12 mouse cellular contexts compared by ENCODE assay signal in genomic region chr9:88380076-88380475, GRCm38 (mm10). TPM values are rescaled to one million over a fixed set of nuclear protein-coding genes. Genes with fewer than 3 reads are reported as not detected.
DNase-seq lines count a peak whose midpoint lies in the region; ATAC-seq and TF ChIP-seq lines count a peak whose summit lies in the region.
"Had no signal": no experiment of that assay in that cellular context is flagged by ENCODE, and none has a peak within 500 bp of the region (broad histone marks: within the 10 kb centered on the region; RNA-seq: fewer than 3 reads in every experiment).

No protein-coding gene starts in this region.

- no peak overlapping the region for H3K4me3 ChIP-seq in C2C12 (ENCODE audit: insufficient read depth, poor library complexity, severe bottlenecking)
- H3K4me3 ChIP-seq in MEL (ENCODE audit: control insufficient read depth in 1 of 2, insufficient read depth in 1 of 2, low read depth in 2 of 2, low read length in 2 of 2): no peak overlapping the region; a peak in 1 of 4 replicates
- no peak overlapping the region for H3K4me3 ChIP-seq in hindbrain, postnatal 0 days (ENCODE audit: low read length)
- no peak overlapping the region for H3K4me3 ChIP-seq in hindbrain, embryonic 14.5 days (replicated peaks; ENCODE audit: low read length)

- H3K36me3 ChIP-seq in C2C12 (ENCODE audit: control insufficient read depth, insufficient read depth): peaks cover 28% of the 10 kb centered on the region
- peaks cover 4 to 24% of the 10 kb centered on the region in 2 experiments for H3K36me3 ChIP-seq in MEL (ENCODE audit: control insufficient read depth in 1 of 2, insufficient read depth in 2 of 2, low read length in 2 of 2)
- H3K36me3 ChIP-seq in hindbrain, postnatal 0 days (ENCODE audit: insufficient read depth, low read length): peaks cover 23% of the 10 kb centered on the region
- peaks cover 68% of the 10 kb centered on the region for H3K36me3 ChIP-seq in hindbrain, embryonic 14.5 days (replicated peaks; ENCODE audit: control insufficient read depth, insufficient read depth)

- ATAC-seq in inflammation-experienced regulatory T-cells, adult 6 months: peak; percentile 96
- peak; percentile 55; the same call in 1 of the 2 replicates for ATAC-seq in neutrophil, adult 5-6 weeks (ENCODE audit: extremely low read depth, insufficient number of reproducible peaks, low FRiP score, poor library complexity, severe bottlenecking)
- no peak for ATAC-seq in hindbrain, postnatal 0 days
- ATAC-seq in hindbrain, embryonic 14.5 days (ENCODE audit: low FRiP score): no peak
- ATAC-seq: lung, postnatal 0 days had no signal

- H3K79me2 ChIP-seq in C2C12 (ENCODE audit: control insufficient read depth, insufficient read depth): no peaks in the 10 kb centered on the region
- H3K79me2 ChIP-seq in MEL (ENCODE audit: control insufficient read depth, insufficient read depth, low read length, poor library complexity): no peaks in the 10 kb centered on the region

- no peak overlapping the region for H3ac ChIP-seq in C2C12 (ENCODE audit: control insufficient read depth, insufficient read length, low read depth)

- peak overlapping the region; percentile 68 for H3K27ac ChIP-seq in MEL (ENCODE audit: control insufficient read depth, low read depth, low read length)
- H3K27ac ChIP-seq in hindbrain, postnatal 0 days: no peak overlapping the region
- no peak overlapping the region for H3K27ac ChIP-seq in hindbrain, embryonic 14.5 days

- no peaks in the 10 kb centered on the region for H3K79me3 ChIP-seq in C2C12 (ENCODE audit: low read depth)

- TF ChIP-seq EP300 in MEL (IDR thresholded peaks at IDR 0.05; ENCODE audit: low read depth in 1 of 2, low read length in 2 of 2): peak; percentile 96

- 82% methylated on average over 7 of the region's 7 CpGs for WGBS in hindbrain, postnatal 0 days
- WGBS in hindbrain, embryonic 14.5 days: 83% methylated on average over 7 of the region's 7 CpGs

- peak; percentile 93 for DNase-seq in MEL (ENCODE audit: low read depth, low spot score)
- DNase-seq in hindbrain, postnatal 0 days (ENCODE audit: low spot score): no peak
- no peak for DNase-seq in cerebellum, postnatal 10 days
- DNase-seq in adrenal gland, postnatal 14 days: no peak
- no peak for DNase-seq in hindbrain, embryonic 14.5 days (ENCODE audit: low spot score)
- DNase-seq: gastrocnemius, postnatal 14 days; kidney, adult 18-20 months; left cerebral cortex, postnatal 4 days had no signal

- H3K27me3 ChIP-seq in C2C12 (ENCODE audit: control insufficient read depth, insufficient read depth, insufficient read length) (no peaks in the 10 kb centered on the region), MEL (ENCODE audit: control insufficient read depth in 1 of 2, insufficient read depth in 2 of 2, low read length in 2 of 2) (no peaks in the 10 kb centered on the region)
- no peaks in the 10 kb centered on the region for H3K27me3 ChIP-seq in hindbrain, postnatal 0 days (ENCODE audit: insufficient read depth, low read length)
- no peaks in the 10 kb centered on the region for H3K27me3 ChIP-seq in hindbrain, embryonic 14.5 days (ENCODE audit: control insufficient read depth, insufficient read depth, low read length)

- no peak overlapping the region for H3K9ac ChIP-seq in MEL (ENCODE audit: control insufficient read depth, low read depth, low read length, poor library complexity, severe bottlenecking)
- no peak overlapping the region for H3K9ac ChIP-seq in hindbrain, postnatal 0 days (replicated peaks; ENCODE audit: low read length)
- H3K9ac ChIP-seq in hindbrain, embryonic 14.5 days: no peak overlapping the region

- no peaks in the 10 kb centered on the region for H3K9me3 ChIP-seq in MEL (replicated peaks; ENCODE audit: insufficient read depth, low read length)
- H3K9me3 ChIP-seq in hindbrain, postnatal 0 days (ENCODE audit: low read length): no peaks in the 10 kb centered on the region
- no peaks in the 10 kb centered on the region for H3K9me3 ChIP-seq in hindbrain, embryonic 14.5 days (ENCODE audit: control insufficient read depth, low read length)

- TF ChIP-seq RAD21 in MEL (IDR thresholded peaks at IDR 0.05; ENCODE audit: low read depth, low read length): no peak

- TF ChIP-seq POLR2A in MEL (IDR thresholded peaks at IDR 0.05; ENCODE audit: control insufficient read depth in 1 of 2, insufficient read depth in 1 of 2, low read depth in 1 of 2, low read length in 2 of 2, poor library complexity in 1 of 2): peak in 1 of 2 experiments; percentile 40; a peak in 2 of 4 replicates

- TF ChIP-seq CTCF in C2C12 (IDR thresholded peaks at IDR 0.05; ENCODE audit: control insufficient read depth, insufficient read depth, insufficient read length): no peak
- no peak for TF ChIP-seq CTCF in MEL (IDR thresholded peaks at IDR 0.05 in 2 of 3, conservative IDR thresholded peaks at IDR 0.05 in 1 of 3; ENCODE audit: control insufficient read depth in 1 of 3, insufficient read depth in 1 of 3, low read depth in 2 of 3, low read length in 3 of 3, poor library complexity in 1 of 3, severe bottlenecking in 1 of 3)
- no peak for TF ChIP-seq CTCF in hindbrain, postnatal 0 days (IDR thresholded peaks at IDR 0.05; ENCODE audit: low read depth)

- H3K4me2 ChIP-seq in hindbrain, postnatal 0 days (ENCODE audit: low read depth, low read length): no peak overlapping the region
- no peak overlapping the region for H3K4me2 ChIP-seq in hindbrain, embryonic 14.5 days (replicated peaks)

- H3K4me1 ChIP-seq in MEL (ENCODE audit: control insufficient read depth in 1 of 2, insufficient read depth in 2 of 2, low read length in 2 of 2): peaks cover 16 to 22% of the 10 kb centered on the region in 2 experiments
- no peaks in the 10 kb centered on the region for H3K4me1 ChIP-seq in hindbrain, postnatal 0 days (ENCODE audit: insufficient read depth, low read length)
- H3K4me1 ChIP-seq in hindbrain, embryonic 14.5 days (replicated peaks; ENCODE audit: control insufficient read depth, insufficient read depth, low read length): no peaks in the 10 kb centered on the region

TF ChIP-seq in C2C12, 6 proteins besides CTCF, POLR2A, EP300 and RAD21:
- TF ChIP-seq MYOD1 (IDR thresholded peaks at IDR 0.05; ENCODE audit: control insufficient read depth, insufficient read length, low read depth) (no peak), USF1 (IDR thresholded peaks at IDR 0.05; ENCODE audit: low read depth) (peak; percentile 21), FOSL1 (IDR thresholded peaks at IDR 0.05; ENCODE audit: insufficient read depth, low read length, poor library complexity, severe bottlenecking) (peak; percentile 30)

TF ChIP-seq in MEL, 35 proteins besides CTCF, POLR2A, EP300 and RAD21 (continues in another document):
- TF ChIP-seq MXI1 (IDR thresholded peaks at IDR 0.05; ENCODE audit: low read depth, low read length): no peak; the same call in none of the 2 replicates
- peak; percentile 76 for TF ChIP-seq MAX (IDR thresholded peaks at IDR 0.05; ENCODE audit: low read length)
- TF ChIP-seq ELF1 (IDR thresholded peaks at IDR 0.05; ENCODE audit: low read depth, low read length): no peak
- TF ChIP-seq MYB (IDR thresholded peaks at IDR 0.05; ENCODE audit: low read depth, low read length): peak; percentile 95
- TF ChIP-seq NRF1 (IDR thresholded peaks at IDR 0.05; ENCODE audit: insufficient read depth, low read depth, low read length, poor library complexity, severe bottlenecking): no peak
- peak; percentile 76 for TF ChIP-seq GATA1 (IDR thresholded peaks at IDR 0.05; ENCODE audit: low read depth, low read length)
- peak; percentile 69; the same call in 1 of the 2 replicates for TF ChIP-seq TBP (IDR thresholded peaks at IDR 0.05; ENCODE audit: low read depth, low read length)
- no peak for TF ChIP-seq USF2 (IDR thresholded peaks at IDR 0.05; ENCODE audit: borderline replicate concordance in 1 of 2, insufficient read depth in 1 of 2, low read depth in 1 of 2, low read length in 2 of 2)
- peak; percentile 61; the same call in 1 of the 2 replicates for TF ChIP-seq MAFK (IDR thresholded peaks at IDR 0.05; ENCODE audit: borderline replicate concordance, low read depth, low read length)
- TF ChIP-seq BHLHE40 (IDR thresholded peaks at IDR 0.05; ENCODE audit: borderline replicate concordance, low read depth, low read length): no peak
- TF ChIP-seq ZC3H11A (IDR thresholded peaks at IDR 0.05; ENCODE audit: low read depth, low read length): no peak
- TF ChIP-seq ETS1 (IDR thresholded peaks at IDR 0.05; ENCODE audit: low read depth, low read length): peak; percentile 87
- TF ChIP-seq GABPA (IDR thresholded peaks at IDR 0.05; ENCODE audit: low read depth, low read length): peak; percentile 96
- TF ChIP-seq POLR2AphosphoS5 (IDR thresholded peaks at IDR 0.05; ENCODE audit: borderline replicate concordance, low read depth, low read length): 0 out of 2 replicates have a peak, but pooled peaks have one; percentile 49
- peak; percentile 87 for TF ChIP-seq MYC (IDR thresholded peaks at IDR 0.05; ENCODE audit: low read depth, low read length)
- no peak for TF ChIP-seq ZMIZ1 (IDR thresholded peaks at IDR 0.05; ENCODE audit: low read depth, low read length)

RNA-seq across cellular contexts. Expression of gene Nt5e, which starts 53.1 kb away (rescaled TPM):
- polyA plus RNA-seq in C2C12 (2012; fragmentation: generic; extraction: Trizol) (0.34 TPM), MEL (2012; ENCODE audit: insufficient read depth in 1 of 2, insufficient read length in 2 of 2, low read depth in 1 of 2, low replicate concordance in 2 of 2, missing spikeins in 1 of 2) (under 1 TPM in 1 of 2 experiments, not detected in 1; 0.19 TPM)
- 0.03 and 0.12 TPM in 2 replicates for total RNA-seq in MEL (2012; rRNA removed)
- 100 to 1,000 TPM in 2 of 3 experiments, 10 to 100 TPM in 1; 87.8 to 325 (median 303) TPM for polyA plus RNA-seq in inflammation-experienced regulatory T-cells, adult 6 months (2017; shearing (Covaris generic))
- total RNA-seq in neutrophil, adult 5-6 weeks (2017): 9.9 and 14.9 TPM in 2 replicates
- 2.5 and 2.8 TPM in 2 replicates for total RNA-seq in hindbrain, postnatal 0 days (2014; rRNA removed)
- 2.4 TPM in 2 replicates for polyA plus RNA-seq in hindbrain, postnatal 0 days (2015; fragmentation: Nextera tagmentation; extraction: Ambion mirVana)
- total RNA-seq in adrenal gland, postnatal 14 days (2021): 15.7 and 15.9 TPM in 2 replicates
- polyA plus RNA-seq in hindbrain, embryonic 14.5 days (2014; fragmentation: Nextera tagmentation; extraction: Ambion mirVana): 0.86 and 1.0 TPM in 2 replicates

RNA-seq across cellular contexts. Expression of gene Snx14, which starts 58.7 kb away (rescaled TPM):
- 6.6 TPM for polyA plus RNA-seq in C2C12 (2012; fragmentation: generic; extraction: Trizol)
- total RNA-seq in MEL (2012; rRNA removed): 11.1 and 12.7 TPM in 2 replicates
- polyA plus RNA-seq in MEL (2012; ENCODE audit: insufficient read depth in 1 of 2, insufficient read length in 2 of 2, low read depth in 1 of 2, low replicate concordance in 2 of 2, missing spikeins in 1 of 2): 10 to 100 TPM; 16.9 to 83.1 TPM
- 10 to 100 TPM; 39.9 to 44.0 (median 43.0) TPM for polyA plus RNA-seq in inflammation-experienced regulatory T-cells, adult 6 months (2017; shearing (Covaris generic))
- total RNA-seq in neutrophil, adult 5-6 weeks (2017): 37.6 and 42.4 TPM in 2 replicates
- 23.3 and 25.0 TPM in 2 replicates for total RNA-seq in hindbrain, postnatal 0 days (2014; rRNA removed)
- polyA plus RNA-seq in hindbrain, postnatal 0 days (2015; fragmentation: Nextera tagmentation; extraction: Ambion mirVana): 28.6 and 33.2 TPM in 2 replicates
- total RNA-seq in adrenal gland, postnatal 14 days (2021): 46.6 and 47.9 TPM in 2 replicates
- 32.9 and 36.7 TPM in 2 replicates for polyA plus RNA-seq in hindbrain, embryonic 14.5 days (2014; fragmentation: Nextera tagmentation; extraction: Ambion mirVana)

Comparison
In these comparisons a context has a peak if more than half of its experiments do, and no peak if none do; other contexts are left out.
1. ATAC-seq: peak in inflammation-experienced regulatory T-cells, adult 6 months (single experiment) and neutrophil, adult 5-6 weeks (single experiment); none in hindbrain, postnatal 0 days (single experiment) and hindbrain, embryonic 14.5 days (single experiment).
2. RNA of gene Nt5e, which starts 53.1 kb away (polyA plus RNA-seq): 87.8 to 325 TPM in inflammation-experienced regulatory T-cells, adult 6 months; 2.4 TPM in hindbrain, postnatal 0 days, 0.86 to 1.0 TPM in hindbrain, embryonic 14.5 days, 0.34 TPM in C2C12 (single experiment) and 0.19 TPM in MEL; every median in the first group is over 10 times any median in the second.